Mouse (Mus musculus) forebrain, embryonic 14.5 days (tissue): Measurements from ENCODE around the gene Nudt15. TPM values are rescaled to one million over a fixed set of nuclear protein-coding genes. Genes with fewer than 3 reads are reported as not detected.

Experiments
- ATAC-seq: fragments of 200-750 bp; cut with Nextera tagmentation; 2 replicates; pipeline ENCODE4 v1.8.0; 2017; ENCODE audit warnings: mild to moderate bottlenecking, moderate library complexity
- DNase-seq: peaks from one replicate; pipeline ENCODE4 v3.0.0-alpha.2; 2015; ENCODE audit warnings: low spot score
- H3K27ac ChIP-seq: fragments of 300-500 bp; sonication (generic); 2 replicates; pipeline ENCODE4 v1.5.1; 2014; ENCODE audit warnings: low read depth, mild to moderate bottlenecking, control low read depth, low read length, moderate library complexity
- H3K27me3 ChIP-seq: fragments of 300-500 bp; sonication (generic); replicated peaks from 2 replicates; pipeline ENCODE4 v1.6.1; 2014; ENCODE audit warnings: low read length, control low read depth, mixed read lengths; ENCODE audit not compliant: control insufficient read depth, insufficient read depth
- H3K36me3 ChIP-seq: fragments of 300-500 bp; sonication (generic); 2 replicates; pipeline ENCODE4 v1.6.1; 2014; ENCODE audit warnings: low read length, control low read depth; ENCODE audit not compliant: control insufficient read depth, insufficient read depth
- H3K4me1 ChIP-seq: fragments of 300-500 bp; sonication (generic); 2 replicates; pipeline ENCODE4 v1.6.1; 2014; ENCODE audit warnings: antibody characterized with exemption, low read length, control low read depth; ENCODE audit not compliant: control insufficient read depth, insufficient read depth
- H3K4me2 ChIP-seq: fragments of 300-500 bp; sonication (generic); 2 replicates; pipeline ENCODE4 v1.6.1; 2014; ENCODE audit warnings: mild to moderate bottlenecking, control low read depth, low read length
- H3K4me3 ChIP-seq: fragments of 300-500 bp; sonication (generic); 2 replicates; pipeline ENCODE4 v1.5.1; 2014; ENCODE audit warnings: low read depth, low read length, control low read depth
- H3K9ac ChIP-seq: fragments of 300-500 bp; sonication (generic); 2 replicates; pipeline ENCODE4 v1.6.1; 2014; ENCODE audit warnings: mild to moderate bottlenecking, low read length, control low read depth, moderate library complexity
- H3K9me3 ChIP-seq: fragments of 300-500 bp; sonication (generic); replicated peaks from 2 replicates; pipeline ENCODE4 v1.6.1; 2016; ENCODE audit warnings: low read length, control low read depth, mixed read lengths; ENCODE audit not compliant: control insufficient read depth
- WGBS: fragments of 180-500 bp; shearing (Covaris S2); extraction: QIAGEN DNeasy Blood & Tissue Kit; methylation state at CpG from one replicate; pipeline ENCODE4 v1.1.7; 2014; 5-methylcytosine and 5-hydroxymethylcytosine counted together
- polyA plus RNA-seq: library from polyadenylated mRNA; unstranded; fragments of >200 nt; fragmentation: Nextera tagmentation; extraction: Ambion mirVana; gene quantifications from 2 replicates; pipeline ENCODE4 v1.2.1, GENCODE M21; 2014

Nudt15 gene
- polyA plus RNA-seq, 1 experiment from 2014 or later: 9.1 TPM

DNA sequence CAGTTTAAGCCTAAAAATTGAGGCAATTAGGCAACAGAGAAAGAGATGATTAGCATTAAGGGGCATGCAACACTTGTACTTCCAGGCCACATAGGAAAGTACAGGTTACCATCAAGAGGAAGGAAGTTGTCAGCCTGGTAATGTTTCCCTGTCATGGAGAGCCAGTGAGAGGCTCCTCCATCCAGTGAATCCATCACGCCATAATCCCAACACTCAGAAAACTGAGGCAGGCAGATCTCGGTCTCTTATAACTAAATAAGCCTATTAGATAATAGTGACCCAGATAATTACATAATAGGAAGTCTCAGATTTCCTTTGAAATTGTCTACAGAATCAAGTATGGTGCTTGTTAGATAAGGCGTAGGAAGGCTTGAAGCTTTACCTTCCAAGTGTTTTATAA lies 23.9 kb downstream of the Nudt15 start:
- no peak overlapping the region; the same call in 1 of the 2 replicates for H3K4me2 ChIP-seq
- no peak for DNase-seq
- ATAC-seq: no peak
- peaks cover 2% of the 10 kb centered on the region; the same call in 1 of the 2 replicates for H3K4me1 ChIP-seq
- H3K36me3 ChIP-seq: no peaks in the 10 kb centered on the region
- no peaks in the 10 kb centered on the region for H3K27me3 ChIP-seq
- no peak overlapping the region for H3K9ac ChIP-seq
- H3K27ac ChIP-seq: no peak overlapping the region
- no peak overlapping the region for H3K4me3 ChIP-seq
- 65% methylated on average over 3 of the region's 3 CpGs for WGBS
- H3K9me3 ChIP-seq: no peaks in the 10 kb centered on the region

DNA sequence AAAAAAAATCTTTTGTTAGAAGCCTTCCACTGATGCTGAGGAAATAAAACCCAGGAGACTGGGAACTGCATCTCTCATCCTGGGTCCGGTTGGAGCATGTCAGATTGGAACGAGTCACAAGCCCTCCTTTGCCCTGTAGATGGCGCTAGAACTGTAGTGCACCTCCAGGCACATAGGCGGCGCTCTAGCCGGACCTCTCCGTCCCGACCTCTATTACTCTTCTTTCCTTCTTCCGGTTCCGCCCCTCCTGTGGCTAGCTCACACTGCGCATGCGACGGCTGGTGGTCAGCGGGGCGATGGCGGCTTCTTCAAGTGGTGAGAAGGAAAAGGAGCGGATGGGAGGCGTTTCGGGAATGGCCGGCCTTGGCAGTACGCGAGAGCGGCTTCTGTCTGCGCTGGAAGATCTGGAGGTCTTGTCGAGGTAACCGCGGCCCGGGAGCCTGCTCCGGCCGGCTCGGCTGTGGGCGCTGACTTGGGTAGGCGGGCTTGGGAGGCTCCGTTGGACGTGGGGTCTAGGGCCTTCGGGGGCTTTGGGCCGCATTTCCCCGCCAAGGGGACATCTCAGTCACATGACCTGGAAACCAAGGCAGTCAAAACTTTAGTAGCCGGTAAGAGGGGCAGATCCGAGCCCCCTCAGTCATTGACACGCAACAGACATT lies 38.1 kb downstream of the Nudt15 start, which contains the start of gene Med4:
Gene Med4, plus strand, starts transcription at position 261 of the 659 bp plus-strand sequence.
- peak within 1 kb of the TSS; percentile 83 for H3K4me3 ChIP-seq
- H3K9me3 ChIP-seq: no peaks in the 10 kb centered on the region
- no peak within 1 kb of the TSS for H3K27ac ChIP-seq
- peaks cover 7% of the 10 kb centered on the region for H3K4me1 ChIP-seq
- DNase-seq (peak; percentile 96), ATAC-seq (peak; percentile 98)
- H3K36me3 ChIP-seq: peaks cover 19% of the 10 kb centered on the region
- WGBS: under 1% methylated on average over 41 of the region's 41 CpGs
- peak within 1 kb of the TSS; percentile 92 for H3K4me2 ChIP-seq
- H3K9ac ChIP-seq: peak within 1 kb of the TSS; percentile 90
- no peaks in the 10 kb centered on the region for H3K27me3 ChIP-seq

DNA sequence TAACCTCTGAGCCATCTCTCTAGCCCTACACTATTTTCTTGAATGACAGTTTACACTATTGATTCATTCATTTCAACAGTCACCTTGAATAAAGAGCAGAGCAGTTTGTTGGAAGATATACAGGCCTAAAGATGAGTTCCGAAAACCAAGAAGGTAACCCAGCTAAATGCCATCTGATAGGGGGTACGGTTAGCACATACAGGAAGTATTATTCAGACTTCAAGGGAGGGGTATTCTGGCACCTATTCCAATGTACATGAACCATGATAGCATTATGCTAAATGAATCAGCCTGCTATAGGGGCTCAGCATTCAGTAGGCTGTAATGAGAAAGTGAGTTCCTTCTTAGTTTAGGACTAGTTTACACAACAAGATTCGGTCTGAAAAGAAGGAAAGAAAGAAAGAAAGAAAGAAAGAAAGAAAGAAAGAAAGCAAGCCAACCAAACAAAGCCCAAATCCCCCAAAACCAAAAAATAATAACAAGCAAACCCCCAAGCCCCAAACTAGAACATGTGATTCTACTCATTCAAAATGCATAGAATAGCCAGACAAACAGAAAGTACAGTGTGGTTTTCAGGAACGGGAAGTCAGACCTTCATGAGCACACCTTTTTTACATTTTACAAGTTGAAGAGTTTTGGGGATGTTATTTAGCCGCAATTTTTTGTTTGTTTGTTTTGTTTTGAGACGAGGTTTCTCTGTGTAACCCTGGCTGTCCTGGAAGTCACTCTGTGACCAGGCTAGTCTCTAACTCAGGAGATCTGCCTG lies 39.2 kb downstream of the Nudt15 start:
- ATAC-seq: no peak; the same call in 1 of the 2 replicates

DNA sequence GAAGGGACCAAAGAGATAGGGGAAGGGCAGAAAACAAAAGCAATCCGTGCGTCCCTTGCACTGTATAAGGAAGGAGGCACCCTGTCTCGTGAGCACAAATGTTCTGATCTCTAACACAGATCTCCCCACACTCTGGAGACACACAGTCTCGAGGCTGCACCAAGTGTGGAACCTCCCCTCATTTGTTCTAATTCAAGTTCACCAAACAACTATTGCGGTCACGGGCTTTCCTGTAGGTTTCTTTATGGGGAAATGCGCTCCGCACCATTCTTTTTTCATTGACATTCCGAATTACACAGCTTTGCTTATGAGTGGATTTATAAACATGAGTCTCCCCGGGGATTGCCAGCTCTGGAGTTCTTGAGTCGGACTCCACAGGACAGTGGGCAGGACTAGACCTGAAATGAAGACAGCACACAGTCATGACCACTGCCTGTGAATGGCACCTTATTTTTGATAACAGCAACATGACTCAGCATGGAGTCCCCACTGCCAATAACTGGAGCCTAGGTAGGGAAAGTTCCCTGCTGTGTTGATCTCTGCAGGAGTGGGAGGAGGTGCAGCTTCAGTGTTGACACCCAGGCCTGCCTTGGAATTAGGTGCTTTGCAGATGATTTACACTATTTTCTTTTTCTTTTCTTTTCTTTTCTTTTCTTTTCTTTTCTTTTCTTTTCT lies 40.2 kb downstream of the Nudt15 start:
- Histone ChIP-seq H3K27ac (no peak overlapping the region), H3K27me3 (no peaks in the 10 kb centered on the region), H3K4me2 (no peak overlapping the region), H3K9ac (no peak overlapping the region), H3K4me1 (peaks cover 14% of the 10 kb centered on the region), H3K36me3 (peaks cover 10% of the 10 kb centered on the region; the same call in 1 of the 2 replicates), H3K4me3 (no peak overlapping the region), H3K9me3 (no peaks in the 10 kb centered on the region)
- 83% methylated on average over 11 of the region's 11 CpGs for WGBS
- ATAC-seq (no peak), DNase-seq (no peak)

More for the DNA sequence above, 39.2 kb downstream of the Nudt15 start:
- Histone ChIP-seq H3K36me3 (peaks cover 12% of the 10 kb centered on the region; the same call in 1 of the 2 replicates), H3K27ac (no peak overlapping the region), H3K4me2 (no peak overlapping the region), H3K27me3 (no peaks in the 10 kb centered on the region), H3K9ac (no peak overlapping the region), H3K9me3 (no peaks in the 10 kb centered on the region), H3K4me3 (no peak overlapping the region), H3K4me1 (peaks cover 8% of the 10 kb centered on the region)
- DNase-seq: no peak
- WGBS: 92% methylated on average over 6 of the region's 6 CpGs

DNA sequence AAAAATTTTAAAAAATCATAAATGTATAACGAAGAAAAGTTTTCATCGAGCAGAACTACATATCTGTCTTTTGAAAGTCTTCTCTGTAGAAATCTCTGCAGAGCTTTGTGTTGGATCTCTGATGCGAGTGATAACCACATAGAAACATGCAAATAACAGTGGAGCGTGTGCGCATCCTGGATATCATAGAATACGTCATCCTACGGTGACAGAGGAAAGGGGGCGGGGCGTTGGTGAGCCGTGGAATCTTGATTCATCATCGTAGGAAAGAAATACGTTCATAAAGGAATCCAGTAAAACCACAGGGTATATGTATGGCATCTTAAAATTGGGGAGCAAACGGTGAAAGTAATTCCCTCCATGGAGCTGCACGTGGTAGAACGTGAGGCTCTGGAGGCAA lies 40.8 kb downstream of the Nudt15 start:
- Histone ChIP-seq H3K9ac (no peak overlapping the region), H3K4me2 (no peak overlapping the region), H3K27me3 (no peaks in the 10 kb centered on the region), H3K9me3 (no peaks in the 10 kb centered on the region), H3K4me3 (no peak overlapping the region), H3K27ac (no peak overlapping the region), H3K4me1 (peaks cover 20% of the 10 kb centered on the region), H3K36me3 (peaks cover 6% of the 10 kb centered on the region; the same call in 1 of the 2 replicates)
- DNase-seq: no peak
- no peak for ATAC-seq
- 91% methylated on average over 15 of the region's 15 CpGs for WGBS

DNA sequence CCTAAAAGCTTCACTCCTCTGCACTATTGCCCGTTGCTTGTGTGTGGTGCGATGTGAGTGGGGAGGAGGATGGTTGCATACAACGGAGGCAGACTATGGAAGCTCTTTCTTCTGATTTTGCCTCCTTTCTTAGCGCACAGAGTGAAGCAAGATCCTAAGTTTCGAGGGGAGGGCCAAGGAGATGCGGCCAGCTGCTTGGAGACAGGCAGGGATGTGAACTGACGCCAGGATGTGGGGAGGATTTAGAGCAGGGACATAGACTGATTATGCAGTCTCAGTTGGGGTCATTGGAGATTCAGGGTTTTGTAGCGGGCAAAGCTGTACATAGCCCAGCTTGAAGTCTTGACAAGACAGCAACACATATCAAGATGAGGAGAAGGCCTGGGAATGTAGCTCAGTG lies 41.8 kb downstream of the Nudt15 start:
- WGBS: 69% methylated on average over 8 of the region's 8 CpGs

DNA sequence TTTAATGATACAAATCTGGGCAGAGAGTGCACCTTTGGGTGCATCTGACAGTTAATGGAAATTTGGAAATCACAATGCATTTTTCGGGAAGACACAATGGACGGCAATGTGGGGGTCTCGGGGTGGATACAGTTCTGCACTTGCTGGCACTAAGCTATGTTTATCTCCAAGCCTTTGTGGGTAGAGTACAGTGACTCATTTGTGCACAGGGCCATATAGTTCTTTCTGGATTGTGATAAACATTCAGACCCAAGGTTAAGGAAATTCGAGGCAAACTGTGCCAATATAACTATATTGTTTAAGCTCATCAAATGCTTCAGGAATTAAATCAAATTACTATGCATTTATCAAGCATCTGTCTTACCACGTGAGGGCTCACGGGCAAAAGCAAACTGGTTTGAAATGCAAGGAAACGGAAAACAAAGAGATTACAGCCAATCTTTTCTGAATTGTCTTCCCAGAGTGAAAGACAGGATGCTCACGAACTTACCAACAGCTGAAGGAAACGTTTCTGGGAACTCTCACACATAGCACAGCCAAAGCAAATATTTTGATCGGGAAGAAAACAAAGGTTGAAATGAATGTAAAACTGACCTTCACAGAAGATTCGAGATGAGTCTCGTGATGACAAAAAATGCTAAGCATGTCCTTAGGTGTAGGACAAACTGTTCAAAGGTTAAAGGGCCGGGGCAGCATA lies 44.7 kb downstream of the Nudt15 start:
- DNase-seq (peak; percentile 60), ATAC-seq (peak; percentile 80)
- Histone ChIP-seq H3K4me1 (peaks cover 17% of the 10 kb centered on the region), H3K4me2 (no peak overlapping the region), H3K9me3 (no peaks in the 10 kb centered on the region), H3K4me3 (no peak overlapping the region), H3K27ac (peak overlapping the region; percentile 78), H3K9ac (no peak overlapping the region), H3K36me3 (no peaks in the 10 kb centered on the region), H3K27me3 (no peaks in the 10 kb centered on the region)
- 29% methylated on average over 13 of the region's 13 CpGs for WGBS

More for the DNA sequence above, 41.8 kb downstream of the Nudt15 start:
- Histone ChIP-seq H3K27ac (no peak overlapping the region), H3K9me3 (no peaks in the 10 kb centered on the region), H3K36me3 (no peaks in the 10 kb centered on the region), H3K9ac (no peak overlapping the region), H3K4me3 (no peak overlapping the region), H3K4me2 (no peak overlapping the region), H3K4me1 (peaks cover 25% of the 10 kb centered on the region), H3K27me3 (no peaks in the 10 kb centered on the region)
- no peak for DNase-seq
- ATAC-seq: no peak

DNA sequence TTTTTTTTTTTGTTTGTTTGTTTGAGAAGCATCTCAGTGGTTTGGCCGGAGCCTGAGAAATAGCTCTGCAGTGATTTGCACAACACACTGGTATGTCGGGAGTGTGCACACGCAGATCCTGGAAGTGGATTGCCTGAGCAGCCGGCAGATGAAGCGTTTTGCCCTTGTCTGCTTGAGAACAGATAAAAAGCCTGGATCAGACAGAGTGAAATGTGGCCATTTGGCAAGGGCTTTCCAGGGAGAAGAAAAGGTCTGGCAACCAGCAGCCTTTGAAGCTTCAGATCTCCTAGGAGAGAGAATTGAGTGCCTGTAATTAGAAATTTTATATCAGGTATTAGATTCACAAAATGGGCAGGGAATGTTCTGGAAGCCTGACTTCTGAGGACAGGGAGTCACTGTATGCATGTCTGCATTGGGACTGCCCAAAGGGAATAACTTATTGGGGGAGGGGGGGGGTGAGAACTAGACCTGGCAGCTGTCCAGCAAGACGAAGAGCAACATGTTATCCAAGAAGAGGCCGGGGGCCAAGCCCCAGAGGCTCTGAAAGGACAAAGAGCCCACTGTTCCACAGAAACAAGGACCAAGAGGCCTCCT lies 45.4 kb downstream of the Nudt15 start:
- H3K4me2 ChIP-seq: no peak overlapping the region
- H3K4me1 ChIP-seq: peaks cover 17% of the 10 kb centered on the region
- no peaks in the 10 kb centered on the region for H3K36me3 ChIP-seq
- H3K4me3 ChIP-seq: no peak overlapping the region
- no peaks in the 10 kb centered on the region for H3K27me3 ChIP-seq
- no peak overlapping the region for H3K9ac ChIP-seq
- peak overlapping the region; percentile 78 for H3K27ac ChIP-seq
- peak; percentile 78 for ATAC-seq
- 20% methylated on average over 7 of the region's 7 CpGs for WGBS
- H3K9me3 ChIP-seq: no peaks in the 10 kb centered on the region
- peak; percentile 84 for DNase-seq
